Mouse (Mus musculus): ENCODE results near the gene Gm49673.
"Not testable (repeated sequence)": the region's sequence is repeated elsewhere in the genome, so short reads cannot be mapped to it uniquely, and the experiment has no call there.

Gene Gm49673

DNA sequence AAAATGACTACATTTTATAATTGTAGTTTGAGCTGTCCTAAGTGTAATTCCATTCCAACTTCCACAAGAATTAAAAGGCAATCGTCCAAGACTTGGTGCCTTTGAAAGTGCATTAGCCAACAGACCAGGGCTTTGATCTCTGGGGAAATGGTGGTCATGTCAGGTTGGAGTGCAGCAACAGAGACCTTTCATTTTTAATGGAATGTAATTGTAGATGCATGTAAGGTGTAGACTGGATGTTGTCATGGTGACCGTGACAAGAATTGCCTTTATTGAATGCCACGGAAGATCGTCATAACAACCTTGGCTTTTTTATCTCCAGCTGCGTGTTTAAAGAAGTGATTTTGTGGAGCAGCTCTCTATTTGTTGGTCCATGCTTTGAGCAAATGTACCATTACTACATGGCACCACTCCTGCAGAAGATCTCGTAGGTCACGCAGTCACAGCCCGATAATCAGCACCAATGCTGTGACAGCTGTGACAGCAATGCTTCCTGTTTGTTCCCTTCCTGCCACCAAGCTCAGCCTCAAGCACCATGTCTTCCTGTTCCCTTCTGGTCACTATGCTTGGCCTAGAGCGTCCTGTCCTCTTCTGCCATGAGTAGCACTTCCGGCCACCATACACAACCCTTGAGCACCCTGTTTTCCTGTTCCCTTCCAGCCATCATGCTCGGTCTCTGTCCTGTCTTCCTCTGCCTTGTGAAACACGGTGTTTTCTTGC is 107.5 kb downstream of the Gm49673 start:
- not testable (repeated sequence) for DNase-seq (ENCODE audit: low spot score in 2 of 2)

GRCm38 (mm10) chr17:8036976-8037375 is 110.6 kb downstream of the Gm49673 start:
- not testable (repeated sequence) for DNase-seq (ENCODE audit: low spot score in 2 of 2)

Data from urinary bladder, postnatal 4 days (tissue).